ENCODE assay signal across 15 mouse cellular contexts in genomic region chr8:47948836-47949235, GRCm38 (mm10).
"Had no signal": no experiment of that assay in that cellular context is flagged by ENCODE, and none has a peak within 500 bp of the region (broad histone marks: within the 10 kb centered on the region; RNA-seq: fewer than 3 reads in every experiment).

No protein-coding gene starts in this region.

- DNase-seq: gastrocnemius, postnatal 10 days; gastrocnemius, postnatal 25 days; heart, adult 18-20 months; heart, postnatal 10 days; heart, postnatal 4 days; kidney, adult 18-20 months; kidney, adult 8-10 months; kidney, postnatal 10 days; kidney, postnatal 25 days; kidney, postnatal 4 days; layer of hippocampus, adult 9-11 months; layer of hippocampus, postnatal 36 days; left cerebral cortex, postnatal 4 days; liver; liver, embryonic 13.5 days had no signal
